Mouse (Mus musculus) CD4-positive, CD25-positive, alpha-beta regulatory T cell, adult 4 months (primary cell): ENCODE results near the gene Tas2r120. TPM values are rescaled to one million over a fixed set of nuclear protein-coding genes. Genes with fewer than 3 reads are reported as not detected.
"Not testable (repeated sequence)": the region's sequence is repeated elsewhere in the genome, so short reads cannot be mapped to it uniquely, and the experiment has no call there.

ENCODE experiments used
- ATAC-seq: one replicate; pipeline ENCODE4 v1.8.0; 2017
- polyA plus RNA-seq, 2 experiments: library from polyadenylated mRNA; unstranded; fragments of 100-300 nt; shearing (Covaris generic); gene quantifications; one replicate each; pipeline ENCODE4 v1.2.1; 2017

The Tas2r120 gene
- polyA plus RNA-seq: not detected

GRCm38 (mm10) chr6:132656653-132657052 is at the start of gene Tas2r120:
Gene Tas2r120 (plus strand): TSS chr6:132656953.
- ATAC-seq: no peak

GRCm38 (mm10) chr6:132649399-132649798 is 7.4 kb upstream of the Tas2r120 start:
- no peak for ATAC-seq

DNA sequence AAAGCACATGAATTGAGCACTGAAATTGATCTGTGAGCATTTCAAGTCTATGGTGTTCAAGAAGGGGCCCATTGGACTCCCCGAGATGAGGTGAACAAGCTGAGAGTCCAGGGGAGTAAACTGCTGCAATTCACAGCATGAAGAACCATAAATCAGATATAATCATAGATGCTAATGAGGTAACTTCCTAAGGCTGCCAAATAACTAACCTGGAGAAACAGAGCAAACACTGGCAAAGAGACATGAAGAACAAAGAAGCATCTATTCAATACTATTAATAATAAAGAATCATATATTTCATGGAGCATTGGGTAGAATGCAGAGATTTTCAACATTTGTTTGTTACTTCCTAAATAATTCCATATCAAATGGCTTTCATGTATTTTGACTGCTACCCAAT is 5.3 kb upstream of the Tas2r120 start, which contains the start of gene A630073D07Rik:
TSS of gene A630073D07Rik (minus strand) at position 101 of the 400 bp plus-strand sequence.
- ATAC-seq: no peak

GRCm38 (mm10) chr6:132691596-132691995 is 34.8 kb downstream of the Tas2r120 start:
- ATAC-seq: not testable (repeated sequence)

DNA sequence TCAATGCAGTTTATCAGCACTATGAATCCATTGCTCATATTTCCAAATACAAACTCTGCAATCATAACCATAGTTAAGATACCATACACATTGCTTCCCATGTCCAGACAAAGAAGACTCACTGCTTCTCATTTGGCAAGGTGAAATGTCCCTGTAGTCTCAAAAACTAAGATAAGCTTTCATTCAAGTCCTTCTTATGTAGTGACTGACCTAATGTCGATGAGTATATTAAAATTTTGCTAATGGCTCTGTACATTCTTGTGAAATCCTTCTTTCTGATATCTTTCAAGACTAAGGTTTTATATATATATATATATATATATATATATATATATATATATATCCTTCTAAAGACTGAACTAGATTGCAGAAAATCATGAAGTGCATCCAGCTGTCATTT is 44.2 kb downstream of the Tas2r120 start, which contains the start of gene Tas2r121:
TSS of gene Tas2r121 (minus strand) at position 101 of the 400 bp plus-strand sequence.
- no peak for ATAC-seq

Other genes with a start within 250 kb of the Tas2r120 start
- gene Prh1, start 87.1 kb upstream of the Tas2r120 start, polyA plus RNA-seq: not detected
- not detected for gene Prp2, start 61.0 kb upstream of the Tas2r120 start, polyA plus RNA-seq
- gene A630073D07Rik, start 5.4 kb upstream of the Tas2r120 start, polyA plus RNA-seq: not detected
- gene Tas2r121, start 44.1 kb downstream of the Tas2r120 start, polyA plus RNA-seq: not detected
- gene Tas2r122, start 55.0 kb downstream of the Tas2r120 start, polyA plus RNA-seq: not detected
- not detected for gene Tas2r115, start 81.1 kb downstream of the Tas2r120 start, polyA plus RNA-seq
- gene Tas2r124, start 97.8 kb downstream of the Tas2r120 start, polyA plus RNA-seq: not detected
- gene Tas2r102, start 105.2 kb downstream of the Tas2r120 start, polyA plus RNA-seq: not detected
- gene Tas2r136, start 121.2 kb downstream of the Tas2r120 start, polyA plus RNA-seq: not detected
- not detected for gene Tas2r117, start 145.9 kb downstream of the Tas2r120 start, polyA plus RNA-seq
- gene Tas2r123, start 190.2 kb downstream of the Tas2r120 start, polyA plus RNA-seq: not detected
- gene Tas2r116, start 198.5 kb downstream of the Tas2r120 start, polyA plus RNA-seq: not detected
- not detected for gene Tas2r110, start 211.1 kb downstream of the Tas2r120 start, polyA plus RNA-seq
- gene Tas2r113, start 236.1 kb downstream of the Tas2r120 start, polyA plus RNA-seq: not detected